Mouse (Mus musculus) mature B cell (primary cell): ENCODE results near the gene Taar4.

Source experiments
- in situ Hi-C: fragments of 300-500 bp; cut with MboI; formaldehyde crosslinking; loops from 2 replicates; pipeline ENCODE4 v1.14.3; 2019

The Taar4 gene

GRCm38 (mm10) chr10:23960444-23960915, at the start of gene Taar4:
Gene Taar4, plus strand, starts transcription at chr10:23960494.
- in situ Hi-C loops: no loop called here

GRCm38 (mm10) chr10:23920056-23920455, 40.2 kb upstream of the Taar4 start, which contains the start of gene Taar1:
Gene Taar1, plus strand, starts transcription at chr10:23920356.
- in situ Hi-C loops: no loop called here

- in situ Hi-C loops: no loop called here
Observed at GRCm38 (mm10) chr10:23922468-23922867, 37.8 kb upstream of the Taar4 start.

GRCm38 (mm10) chr10:23923941-23924340, 36.4 kb upstream of the Taar4 start:
- in situ Hi-C loops: no loop called here

GRCm38 (mm10) chr10:23937613-23938012, 22.7 kb upstream of the Taar4 start:
- in situ Hi-C loops: no loop called here

- in situ Hi-C loops: no loop called here
Observed at GRCm38 (mm10) chr10:23938312-23938711, 22.0 kb upstream of the Taar4 start, which contains the start of gene Taar2. Gene Taar2, plus strand, starts transcription at chr10:23938572.

- in situ Hi-C loops: no loop called here
Observed at GRCm38 (mm10) chr10:23942465-23942864, 17.8 kb upstream of the Taar4 start.

GRCm38 (mm10) chr10:23948026-23948425, 12.3 kb upstream of the Taar4 start:
- in situ Hi-C loops: no loop called here

- in situ Hi-C loops: no loop called here
Observed at GRCm38 (mm10) chr10:23949508-23950005, 10.7 kb upstream of the Taar4 start, which contains the start of gene Taar3. Gene Taar3, plus strand, starts transcription at chr10:23949558.

GRCm38 (mm10) chr10:23951714-23952113, 8.6 kb upstream of the Taar4 start:
- in situ Hi-C loops: no loop called here

GRCm38 (mm10) chr10:23959071-23959470, 1.2 kb upstream of the Taar4 start:
- in situ Hi-C loops: no loop called here

- in situ Hi-C loops: no loop called here
Observed at GRCm38 (mm10) chr10:23963444-23963843, 3.1 kb downstream of the Taar4 start.

- in situ Hi-C loops: no loop called here
Observed at GRCm38 (mm10) chr10:23964921-23965610, 4.8 kb downstream of the Taar4 start.

GRCm38 (mm10) chr10:23970656-23971165, 10.4 kb downstream of the Taar4 start, which contains the start of gene Taar5:
Gene Taar5, plus strand, starts transcription at chr10:23970706.
- in situ Hi-C loops: no loop called here

- in situ Hi-C loops: no loop called here
Observed at GRCm38 (mm10) chr10:23971256-23971655, 11.0 kb downstream of the Taar4 start.

- in situ Hi-C loops: no loop called here
Observed at GRCm38 (mm10) chr10:23977958-23978357, 17.7 kb downstream of the Taar4 start.

- in situ Hi-C loops: no loop called here
Observed at GRCm38 (mm10) chr10:23978901-23979705, 18.8 kb downstream of the Taar4 start.

- in situ Hi-C loops: no loop called here
Observed at GRCm38 (mm10) chr10:23985546-23985945, 25.3 kb downstream of the Taar4 start, which contains the start of gene Taar6. Gene Taar6, minus strand, starts transcription at chr10:23985646.

- in situ Hi-C loops: no loop called here
Observed at GRCm38 (mm10) chr10:23986419-23986818, 26.1 kb downstream of the Taar4 start.

GRCm38 (mm10) chr10:23993381-23993780, 33.1 kb downstream of the Taar4 start, which contains the start of gene Taar7a:
Gene Taar7a, minus strand, starts transcription at chr10:23993481.
- in situ Hi-C loops: no loop called here

- in situ Hi-C loops: no loop called here
Observed at GRCm38 (mm10) chr10:23999639-24000038, 39.3 kb downstream of the Taar4 start, which contains the start of gene Taar7b. Gene Taar7b, plus strand, starts transcription at chr10:23999939.

GRCm38 (mm10) chr10:24006442-24006841, 46.1 kb downstream of the Taar4 start:
- in situ Hi-C loops: no loop called here
